Mouse (Mus musculus): ENCODE data around the gene Tubb4b.
A peak's percentile ranks its signal among the peaks of the same experiment; 100 is the strongest.

Gene Tubb4b

DNA sequence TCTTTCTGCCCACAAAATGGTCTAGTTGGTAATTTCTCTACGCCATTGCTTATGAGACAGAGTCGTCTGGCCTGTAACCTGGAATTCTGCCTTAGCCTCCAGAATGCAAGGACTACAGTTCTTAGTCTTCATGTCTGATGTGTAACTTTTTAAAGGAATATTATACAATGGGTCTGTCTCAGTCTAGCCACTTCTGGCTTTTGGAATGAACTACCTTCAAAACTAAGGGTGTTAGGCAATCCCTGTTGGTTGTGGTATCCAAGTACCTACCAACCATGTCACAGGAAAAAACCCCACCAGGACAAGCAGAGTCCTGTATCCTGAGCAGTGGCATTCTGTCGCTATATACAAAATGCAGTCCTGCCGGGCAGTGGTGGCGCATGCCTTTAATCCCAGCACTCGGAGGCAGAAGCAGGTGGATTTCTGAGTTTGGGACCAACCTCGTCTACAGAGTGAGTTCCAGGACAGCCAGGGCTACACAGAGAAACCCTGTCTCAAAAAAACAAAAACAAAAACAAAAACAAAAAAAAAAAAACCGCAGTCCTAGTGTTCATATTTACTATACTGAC, 1.4 kb upstream of the Tubb4b start:
- no peak for DNase-seq (ENCODE audit: low read depth, low spot score)

DNA sequence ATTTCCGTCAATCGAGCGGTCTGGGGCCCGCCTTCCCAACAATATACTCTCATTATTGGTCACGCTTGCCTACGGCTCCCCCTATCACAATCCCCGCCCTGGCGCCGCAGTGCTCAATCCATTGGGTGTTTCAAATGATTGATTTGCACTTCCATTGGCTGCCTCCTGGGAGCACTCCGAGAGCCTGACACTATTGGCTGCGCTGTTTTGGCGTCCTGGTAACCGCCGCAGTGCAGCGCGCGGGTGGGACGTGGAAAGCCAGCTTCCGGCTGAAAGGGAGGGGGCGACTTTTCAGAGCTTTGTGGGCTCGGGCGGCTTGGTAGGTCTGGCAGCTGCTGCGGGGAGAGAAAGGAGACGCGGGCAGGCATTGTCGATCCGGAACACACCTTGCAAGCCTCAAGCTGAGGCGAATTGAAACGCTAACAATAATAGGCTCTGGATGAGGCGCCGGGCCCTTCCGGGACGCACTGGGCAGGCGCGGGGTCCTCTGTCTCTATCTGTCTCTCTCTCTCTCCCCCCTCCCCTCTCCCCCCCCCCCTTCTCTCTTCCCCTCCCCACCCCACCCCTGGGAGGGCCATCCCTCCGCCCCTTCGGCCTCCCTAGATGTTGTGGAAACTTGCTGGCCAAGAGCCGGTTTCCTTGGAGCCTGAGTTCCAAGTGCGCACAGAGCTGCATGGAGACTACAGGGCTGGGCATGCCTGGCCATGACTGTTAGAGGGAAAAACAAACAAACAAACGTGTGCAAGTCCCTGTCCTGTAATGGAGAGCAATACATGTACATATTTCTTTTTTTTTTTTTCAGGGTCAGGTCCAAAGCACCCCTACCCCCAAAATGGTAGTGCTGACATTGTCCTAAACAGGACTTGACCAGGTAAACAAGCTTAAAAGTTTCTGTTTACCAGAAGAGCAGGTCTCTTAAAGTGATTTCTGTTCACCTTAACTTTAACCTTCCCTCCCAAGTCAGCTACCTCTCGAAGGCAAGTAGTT, 557 bp upstream of the Tubb4b start:
- DNase-seq (ENCODE audit: low read depth, low spot score) = peak; percentile 97

DNA sequence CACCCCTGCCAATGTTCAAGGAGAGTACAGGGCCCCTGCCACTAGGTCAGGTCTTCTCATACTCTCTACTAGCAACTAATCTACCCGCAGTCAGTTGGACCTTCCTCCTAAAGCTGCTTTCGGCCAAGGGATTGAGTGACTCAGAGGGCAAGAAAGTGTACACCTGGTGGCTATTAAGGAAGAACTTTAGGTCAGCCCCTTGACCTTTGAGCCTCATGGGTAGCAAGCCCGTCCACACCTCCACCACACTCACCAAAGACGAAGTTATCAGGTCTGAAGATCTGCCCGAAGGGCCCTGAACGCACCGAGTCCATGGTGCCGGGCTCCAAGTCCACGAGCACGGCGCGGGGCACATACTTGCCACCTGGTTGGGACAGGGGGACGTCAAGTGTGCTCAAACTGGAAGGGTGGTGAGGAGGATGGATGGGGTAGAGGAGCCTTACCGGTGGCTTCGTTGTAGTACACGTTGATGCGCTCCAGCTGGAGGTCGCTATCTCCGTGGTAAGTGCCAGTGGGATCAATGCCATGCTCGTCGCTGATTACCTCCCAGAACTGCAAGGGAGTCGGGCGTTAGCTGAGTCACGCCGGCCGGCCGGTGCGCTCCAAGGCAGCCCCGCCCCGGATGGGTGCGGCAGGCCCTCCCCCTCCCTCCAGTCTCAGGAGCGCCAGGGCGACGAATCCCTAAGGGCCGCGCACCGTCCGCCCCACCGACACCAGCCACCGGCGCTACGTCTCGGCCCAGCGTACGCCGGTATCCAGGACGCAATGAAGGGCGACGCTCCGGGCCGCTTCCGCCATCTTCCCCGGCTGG, 616 bp downstream of the Tubb4b start:
- DNase-seq (ENCODE audit: low read depth, low spot score) = no peak

DNA sequence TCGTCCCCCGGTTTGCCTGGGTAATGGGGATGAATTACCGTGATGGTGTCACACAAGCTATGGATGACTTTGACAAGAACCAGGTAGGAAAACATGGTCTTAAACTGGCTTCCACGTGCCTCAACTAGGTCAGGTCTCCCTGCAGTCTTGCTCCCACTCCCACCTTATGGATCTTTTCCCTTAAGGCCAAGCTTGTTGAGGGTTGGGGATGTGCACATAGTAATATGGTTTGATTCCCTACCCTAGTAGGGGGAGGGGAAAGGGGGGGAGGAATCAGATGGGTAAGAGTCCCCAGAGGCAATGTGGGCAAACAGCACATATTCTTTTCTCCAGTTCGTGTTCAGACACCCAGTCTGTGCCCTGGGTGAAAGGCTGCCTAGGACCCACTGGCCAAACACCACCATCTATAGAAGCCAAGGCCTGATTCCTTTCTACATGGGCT, 3.1 kb downstream of the Tubb4b start:
- DNase-seq (ENCODE audit: low read depth, low spot score) = no peak

DNA sequence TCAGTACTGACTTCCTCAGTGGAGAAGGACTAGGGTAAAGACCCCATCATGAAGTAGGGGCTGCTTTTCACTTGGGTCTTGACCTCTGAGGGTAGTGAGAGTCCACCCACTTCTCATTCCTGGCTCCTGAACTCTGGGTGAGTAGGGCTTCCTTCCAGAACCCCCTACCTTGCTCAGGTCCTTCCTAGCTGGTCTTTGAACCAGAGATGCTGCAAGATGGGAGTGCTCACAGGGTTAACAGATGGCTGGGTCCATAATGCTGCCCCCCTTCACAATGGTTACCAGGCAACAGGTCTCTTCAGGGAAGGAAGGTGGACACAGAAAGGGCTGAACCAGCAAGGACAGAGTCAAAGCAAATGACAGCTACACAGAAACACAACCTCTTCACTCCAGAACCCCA, 6.1 kb downstream of the Tubb4b start, which contains the start of gene Fam166a:
Fam166a (plus strand) TSS at position 301 of the 400 bp plus-strand sequence.
- DNase-seq (ENCODE audit: low read depth, low spot score) = no peak

DNA sequence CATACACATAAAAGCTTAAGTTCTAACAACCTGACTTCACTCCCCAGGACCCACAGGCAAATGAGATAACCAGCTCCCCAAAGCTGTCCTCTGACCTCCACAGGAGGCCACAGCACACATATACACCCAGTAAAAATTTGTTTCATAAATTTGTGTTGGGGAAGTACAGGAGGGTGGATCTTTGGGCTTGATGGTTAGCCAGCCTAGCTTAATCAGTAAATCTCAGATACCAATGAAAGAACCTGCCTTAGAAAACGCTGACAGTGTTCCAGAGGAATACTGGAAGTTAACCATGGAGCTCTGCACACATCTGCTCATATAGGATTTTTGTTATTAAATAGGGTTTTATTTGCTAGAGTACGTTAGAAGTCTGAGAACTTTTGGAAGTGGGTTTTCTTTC, 6.8 kb downstream of the Tubb4b start:
- no peak for DNase-seq (ENCODE audit: low read depth, low spot score)

DNA sequence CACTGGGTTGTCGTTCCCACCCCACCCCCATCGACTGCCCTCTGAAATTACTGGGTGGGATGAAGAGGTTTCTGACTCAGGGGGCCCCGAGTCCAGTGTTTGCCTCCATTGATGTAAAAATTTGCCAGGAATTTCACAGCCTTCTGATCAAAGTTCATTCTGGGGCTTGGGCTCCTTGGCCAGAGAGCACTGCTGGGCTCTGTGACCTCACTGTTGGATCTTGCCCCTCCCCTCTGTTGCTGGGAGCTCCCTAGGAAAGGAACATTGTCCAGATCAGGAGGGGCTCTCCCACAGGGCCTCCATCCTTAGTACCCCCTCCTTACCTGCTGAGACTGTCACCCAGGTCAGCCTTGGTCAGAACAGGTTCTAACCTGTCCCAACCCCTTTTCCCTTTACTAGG, 10.1 kb downstream of the Tubb4b start, which contains the start of gene Stpg3:
Stpg3 (minus strand) TSS at position 194 of the 400 bp plus-strand sequence.
- DNase-seq (ENCODE audit: low read depth, low spot score) = no peak

DNA sequence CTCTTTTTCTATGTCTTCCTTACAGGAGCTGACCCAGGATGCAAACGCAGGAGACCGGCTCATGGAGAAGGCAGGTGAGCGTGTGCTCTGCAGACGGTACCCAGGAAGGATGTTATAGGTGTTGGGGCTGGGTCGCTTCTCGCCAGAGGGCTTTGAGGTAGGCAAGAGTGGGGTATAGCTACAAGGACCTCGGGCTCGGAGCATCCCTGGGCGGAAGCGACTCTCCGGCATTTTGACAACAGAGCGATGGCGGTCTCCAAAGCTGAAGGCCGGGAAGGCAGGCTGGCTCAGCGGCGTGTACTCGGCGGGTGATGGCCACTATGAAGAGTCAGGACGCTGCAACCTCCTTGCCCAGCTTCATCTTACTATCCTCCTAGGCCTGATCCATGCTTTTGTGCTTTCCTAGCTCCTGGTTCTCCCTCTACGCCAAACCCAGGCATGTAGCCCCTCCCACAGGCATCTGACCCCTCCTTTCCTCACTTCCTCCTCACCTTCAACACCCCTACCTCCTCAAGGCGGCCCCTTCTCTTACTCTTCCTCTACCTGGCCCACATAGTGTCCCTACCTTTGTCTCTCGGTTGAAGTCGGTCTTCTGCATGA, 11.1 kb downstream of the Tubb4b start:
- DNase-seq (ENCODE audit: low read depth, low spot score) = no peak

DNA sequence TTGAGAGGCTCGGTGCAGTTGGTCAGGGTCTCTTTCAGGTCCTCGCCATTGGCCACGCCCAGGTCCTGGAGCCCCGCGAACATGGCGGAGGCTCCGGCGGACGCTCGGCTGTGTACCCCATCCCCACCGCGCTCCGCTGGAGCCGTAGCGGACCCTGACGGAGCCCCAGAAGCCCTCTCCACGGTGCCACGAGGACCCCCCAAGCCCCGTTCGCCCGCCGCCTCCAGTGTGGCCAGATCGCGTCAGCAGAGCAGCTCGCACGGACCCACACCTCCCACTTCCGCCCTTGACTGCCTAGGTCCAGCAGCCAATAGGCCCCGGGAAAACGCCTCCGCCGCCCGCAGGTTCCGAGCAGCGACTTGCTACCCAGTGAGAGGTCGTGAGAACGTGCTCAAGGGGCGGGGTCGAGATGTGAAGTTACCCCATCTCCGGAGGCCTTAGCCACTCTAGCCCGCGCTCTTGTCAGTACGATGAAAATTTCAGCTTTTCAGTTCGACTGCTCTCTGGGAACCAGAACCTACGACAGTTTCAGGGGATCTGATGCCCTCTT, 13.3 kb downstream of the Tubb4b start, which contains the start of gene Nelfb:
Nelfb (minus strand) TSS at position 369 of the 550 bp plus-strand sequence.
- no peak for DNase-seq (ENCODE audit: low read depth, low spot score)

DNA sequence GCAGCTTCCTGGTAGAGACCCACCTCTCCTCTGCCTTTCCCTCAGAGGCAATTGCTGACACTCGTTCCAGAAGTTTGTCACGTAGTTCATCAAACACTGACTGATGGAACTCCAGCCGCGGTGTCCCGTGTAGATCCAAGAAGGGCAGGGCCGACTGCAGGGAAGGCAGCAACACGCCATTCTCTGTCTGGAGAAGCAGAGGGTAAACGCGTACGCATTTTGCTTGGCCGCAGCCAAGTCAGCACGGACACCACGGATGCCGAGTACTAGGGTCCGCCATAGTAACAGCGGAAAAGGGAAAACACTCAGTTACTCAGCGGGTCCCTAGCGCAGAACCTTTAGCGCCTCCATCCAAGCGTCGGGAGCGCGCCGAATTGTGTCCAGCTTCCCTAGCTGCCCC, 13.8 kb downstream of the Tubb4b start:
- no peak for DNase-seq (ENCODE audit: low read depth, low spot score)

DNA sequence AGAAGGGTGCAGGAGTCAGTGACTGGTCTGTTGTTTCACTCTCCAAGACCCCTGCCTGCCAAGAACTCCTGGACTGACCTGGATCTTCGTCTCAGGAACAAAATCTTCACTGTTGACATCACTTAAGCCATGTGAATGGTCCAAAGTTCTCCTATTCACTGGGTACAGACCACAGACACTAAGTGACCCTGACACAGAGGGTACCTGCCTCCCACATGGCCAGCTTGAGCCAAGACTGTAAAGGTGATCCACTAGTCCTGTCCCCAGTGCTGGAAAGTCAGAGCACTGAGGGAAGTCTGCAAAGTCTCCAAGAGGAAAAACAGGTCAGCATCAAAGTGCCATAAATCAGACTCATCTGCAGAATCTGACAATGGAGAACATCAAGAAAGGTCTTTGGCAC, 16.9 kb downstream of the Tubb4b start:
- no peak for DNase-seq (ENCODE audit: low read depth, low spot score)

DNA sequence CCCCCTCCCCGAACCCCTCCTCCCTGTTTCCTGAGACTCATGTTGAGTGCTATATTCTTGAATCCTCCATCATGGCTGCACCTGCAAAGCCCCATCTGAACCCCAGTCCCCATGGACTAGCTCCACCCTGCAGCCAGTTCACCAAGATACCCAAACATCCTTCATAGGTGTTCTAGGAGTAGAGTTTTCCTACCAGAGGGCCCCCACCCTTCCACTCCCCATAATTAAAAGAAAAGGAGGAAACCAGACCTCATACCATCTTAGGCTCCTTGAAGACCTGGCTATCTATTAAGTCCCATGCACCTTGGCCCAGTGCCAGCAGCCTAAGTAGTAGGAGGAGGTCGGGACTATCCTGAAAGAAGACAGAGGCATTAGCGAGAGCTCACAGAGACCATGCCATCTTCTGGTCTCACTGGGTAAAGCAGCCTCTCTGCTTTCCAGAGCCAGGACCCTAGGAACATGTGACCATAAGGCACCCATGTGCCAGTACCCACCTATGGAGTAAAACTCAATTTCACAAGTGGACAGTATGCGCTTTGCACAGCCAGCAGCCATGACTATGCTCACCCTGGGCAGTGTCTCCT, 20.8 kb downstream of the Tubb4b start:
- DNase-seq (ENCODE audit: low read depth, low spot score) = no peak

DNA sequence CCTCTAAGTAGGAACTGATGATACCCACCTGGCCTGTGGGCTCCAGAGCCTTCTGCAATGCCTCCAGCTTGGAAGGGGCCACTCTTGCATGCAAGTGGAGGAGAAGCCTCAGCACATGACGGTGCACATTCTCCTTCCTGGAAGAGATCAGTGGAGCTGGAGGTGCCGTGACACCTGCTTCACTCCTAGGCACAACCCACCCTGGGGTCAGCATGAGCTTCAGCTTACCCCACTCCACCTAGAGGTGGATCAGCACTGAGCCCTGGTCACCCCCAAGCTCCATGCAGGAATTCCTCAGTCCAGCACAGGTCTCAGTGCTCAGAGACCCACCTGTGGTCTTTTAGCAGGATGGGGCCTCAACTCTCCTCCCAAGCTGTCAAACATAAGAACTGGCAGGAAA, 23.9 kb downstream of the Tubb4b start:
- DNase-seq (ENCODE audit: low read depth, low spot score) = no peak

DNA sequence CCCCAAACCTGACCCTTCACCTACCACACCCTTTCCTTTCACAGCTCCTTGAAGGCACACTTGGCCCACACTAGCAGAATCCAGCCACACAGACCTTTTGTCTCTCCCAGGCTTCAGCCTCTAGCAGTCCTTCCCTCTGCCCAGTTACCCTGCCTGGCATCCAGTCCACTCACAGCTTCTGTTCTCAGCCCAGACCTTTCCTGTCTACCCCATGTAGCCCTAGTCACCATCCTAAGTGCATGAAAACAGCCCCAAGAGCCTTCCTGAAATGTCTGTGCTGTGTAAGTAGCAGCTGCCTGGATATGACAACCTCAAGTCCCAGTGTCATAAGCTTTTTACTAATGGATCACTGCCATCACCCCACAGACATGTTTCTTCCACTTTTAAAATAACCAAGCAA, 26.6 kb downstream of the Tubb4b start:
- DNase-seq (ENCODE audit: low read depth, low spot score) = no peak

DNA sequence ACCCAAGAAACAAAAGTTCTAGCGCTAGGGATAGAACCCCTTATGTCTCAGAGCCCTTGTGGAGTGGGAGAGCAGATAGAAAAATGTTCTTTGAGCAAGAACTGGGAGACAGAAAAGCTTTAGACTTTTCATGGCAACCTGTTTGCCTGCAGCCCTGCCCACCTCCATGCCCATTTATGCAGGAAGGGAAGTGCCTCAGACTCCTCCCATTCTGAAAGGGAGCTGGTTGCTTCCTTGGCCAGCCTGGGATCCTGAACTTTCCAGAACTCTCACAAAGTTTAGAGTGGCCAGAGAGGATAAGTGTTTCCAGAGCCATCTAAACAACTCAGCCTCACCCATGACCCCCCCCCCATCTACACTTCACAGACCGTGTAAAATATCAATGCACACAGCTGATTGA, 27.3 kb downstream of the Tubb4b start:
- DNase-seq (ENCODE audit: low read depth, low spot score) = no peak

DNA sequence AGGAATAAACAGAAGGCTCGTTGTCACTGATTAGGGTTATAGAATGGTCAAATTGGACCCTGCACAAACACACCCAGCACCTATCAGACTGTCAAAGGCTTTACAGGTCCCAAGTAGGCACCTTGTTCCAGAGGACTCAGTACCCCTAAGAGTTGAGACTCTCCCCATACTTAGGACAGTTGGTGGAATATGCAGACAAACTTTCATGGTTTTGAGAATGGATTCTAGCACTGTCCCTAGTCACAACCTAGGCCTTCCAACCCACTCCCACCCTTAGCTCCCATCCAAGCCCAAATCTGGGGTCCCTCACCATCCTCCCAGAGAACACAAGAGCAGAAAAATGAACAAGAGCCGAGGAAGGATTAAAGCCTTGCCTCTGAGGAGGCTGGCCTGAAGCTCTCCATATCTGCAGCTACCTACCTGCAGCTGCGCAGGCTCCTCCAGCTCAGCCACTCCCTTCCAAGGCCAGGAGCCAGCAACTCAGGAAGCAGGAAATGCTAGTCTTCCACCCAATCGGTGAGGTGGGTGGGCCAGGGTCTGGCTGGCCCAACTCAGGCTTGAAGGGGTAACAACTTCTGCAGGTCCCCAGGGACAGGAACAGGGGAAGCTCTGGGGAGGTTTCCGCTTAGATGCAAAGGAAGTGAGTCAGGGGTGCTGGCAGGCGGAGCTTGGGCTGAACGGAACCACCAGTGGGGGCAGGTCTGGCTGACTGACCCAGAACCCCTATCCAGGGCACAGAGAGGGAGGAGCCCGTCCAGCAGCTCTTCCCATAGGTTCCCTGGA, 28.1 kb downstream of the Tubb4b start, which contains the start of gene Tor4a:
Tor4a (minus strand) TSS at position 715 of the 783 bp plus-strand sequence.
- no peak for DNase-seq (ENCODE audit: low read depth, low spot score)

DNA sequence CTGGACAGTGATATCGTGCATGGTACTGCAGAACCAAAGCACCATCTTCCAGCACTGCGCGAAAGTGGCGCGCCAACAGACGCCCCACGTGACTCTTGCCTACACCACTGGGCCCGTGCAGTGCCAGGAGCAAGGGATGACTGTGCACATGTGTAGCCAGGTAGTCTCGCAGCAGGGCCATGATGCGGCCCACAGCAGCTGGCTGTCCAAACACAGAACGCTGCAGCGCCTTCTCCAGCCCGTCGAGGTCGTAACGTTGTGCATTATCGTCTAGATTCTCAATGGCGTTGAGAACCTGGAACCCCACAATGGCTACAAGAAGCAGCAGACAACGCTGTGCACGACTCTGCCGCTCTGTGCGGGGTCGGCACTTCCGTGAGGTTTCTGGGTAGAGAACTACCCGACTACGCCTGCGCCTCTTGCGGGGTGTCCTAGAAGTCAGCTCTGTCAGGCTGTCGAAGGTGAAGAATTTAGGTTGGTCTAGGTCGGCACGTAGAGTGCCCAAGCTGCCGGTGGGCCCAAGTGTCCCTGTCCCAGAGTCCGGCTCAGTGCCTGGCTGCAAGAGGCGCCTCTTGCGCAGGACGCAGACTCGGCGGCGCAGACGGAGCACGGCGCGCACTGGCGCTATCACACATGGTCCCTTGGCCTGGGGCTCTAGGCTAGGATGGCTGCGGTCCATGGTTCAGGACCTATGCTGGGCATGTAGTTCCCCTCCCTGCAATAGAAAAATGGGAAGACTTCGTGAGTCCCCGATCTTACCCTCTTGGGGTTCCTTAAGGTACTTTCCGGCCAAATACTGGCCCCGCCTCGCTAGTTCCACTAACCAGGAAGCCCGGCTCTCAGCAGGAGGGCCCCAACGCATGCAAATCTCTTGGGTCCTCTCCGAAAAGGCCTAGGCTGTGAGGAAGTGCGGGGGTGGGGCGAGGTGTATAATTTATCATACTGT, 29.0 kb downstream of the Tubb4b start:
- DNase-seq (ENCODE audit: low read depth, low spot score) = no peak

DNA sequence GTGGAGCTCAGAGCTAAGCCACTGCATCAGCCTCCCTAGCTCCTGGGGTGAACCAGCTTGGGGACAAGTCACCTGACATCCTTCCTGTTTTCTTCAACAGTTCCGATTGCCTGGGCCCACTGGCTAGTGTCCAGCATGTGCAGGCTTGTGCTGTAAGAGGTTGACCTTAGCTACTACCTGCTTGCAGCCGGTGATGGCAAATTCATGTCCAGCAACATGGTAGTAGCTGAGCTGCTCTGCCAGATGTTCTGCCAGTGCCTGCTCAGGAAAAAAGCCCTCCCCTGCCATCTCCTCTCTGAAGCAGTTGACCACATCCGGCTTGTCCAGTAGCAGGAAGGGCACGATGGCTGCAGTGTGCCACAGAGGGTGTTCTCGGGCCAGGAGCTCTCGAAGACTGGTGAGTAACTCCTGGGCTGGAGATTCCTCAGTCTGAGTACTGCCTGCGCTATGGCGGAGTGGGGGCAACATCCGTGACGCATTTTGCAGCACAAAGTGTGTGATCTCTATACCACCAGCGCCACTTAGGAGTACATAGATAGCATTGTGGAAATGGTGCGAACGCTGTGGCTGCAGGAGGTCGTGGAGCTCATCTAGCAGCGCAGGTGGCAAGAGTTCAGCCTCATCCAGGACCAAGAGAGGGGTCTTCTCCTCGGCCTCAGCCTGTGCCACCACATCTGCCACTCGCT, 29.9 kb downstream of the Tubb4b start:
- no peak for DNase-seq (ENCODE audit: low read depth, low spot score)
